Mouse (Mus musculus): ENCODE data around the gene Arpc2. TPM values are rescaled to one million over a fixed set of nuclear protein-coding genes. Genes with fewer than 3 reads are reported as not detected.

Arpc2 gene
- polyA plus RNA-seq, 1 experiment: 235 TPM

- no peak for DNase-seq (ENCODE audit: extremely low spot score in 1 of 2, low spot score in 1 of 2)
Measured at GRCm38 (mm10) chr1:74238136-74238535, 2.3 kb downstream of the Arpc2 start.

GRCm38 (mm10) chr1:74239162-74239561 lies 3.3 kb downstream of the Arpc2 start:
- DNase-seq (ENCODE audit: extremely low spot score in 1 of 2, low spot score in 1 of 2): no peak

GRCm38 (mm10) chr1:74239618-74240017 lies 3.7 kb downstream of the Arpc2 start:
- peak in 1 of 2 experiments; percentile 62 for DNase-seq (ENCODE audit: extremely low spot score in 1 of 2, low spot score in 1 of 2)

GRCm38 (mm10) chr1:74240311-74240710 lies 4.4 kb downstream of the Arpc2 start:
- DNase-seq (ENCODE audit: extremely low spot score in 1 of 2, low spot score in 1 of 2): peak; percentile 79 to 90

- no peak for DNase-seq (ENCODE audit: extremely low spot score in 1 of 2, low spot score in 1 of 2)
Measured at GRCm38 (mm10) chr1:74240832-74241231, 4.9 kb downstream of the Arpc2 start.

- no peak for DNase-seq (ENCODE audit: extremely low spot score in 1 of 2, low spot score in 1 of 2)
Measured at GRCm38 (mm10) chr1:74245525-74245924, 9.6 kb downstream of the Arpc2 start.

GRCm38 (mm10) chr1:74248799-74249198 lies 12.9 kb downstream of the Arpc2 start:
- peak in 1 of 2 experiments; percentile 32 for DNase-seq (ENCODE audit: extremely low spot score in 1 of 2, low spot score in 1 of 2)

- DNase-seq (ENCODE audit: extremely low spot score in 1 of 2, low spot score in 1 of 2): no peak
Measured at GRCm38 (mm10) chr1:74249331-74249980, 13.6 kb downstream of the Arpc2 start.

- DNase-seq (ENCODE audit: extremely low spot score in 1 of 2, low spot score in 1 of 2): no peak
Measured at GRCm38 (mm10) chr1:74250096-74250495, 14.2 kb downstream of the Arpc2 start.

- DNase-seq (ENCODE audit: extremely low spot score in 1 of 2, low spot score in 1 of 2): no peak
Measured at GRCm38 (mm10) chr1:74255704-74256345, 19.9 kb downstream of the Arpc2 start.

- no peak for DNase-seq (ENCODE audit: extremely low spot score in 1 of 2, low spot score in 1 of 2)
Measured at GRCm38 (mm10) chr1:74256782-74257181, 20.9 kb downstream of the Arpc2 start.

GRCm38 (mm10) chr1:74262510-74262909 lies 26.6 kb downstream of the Arpc2 start:
- no peak for DNase-seq (ENCODE audit: extremely low spot score in 1 of 2, low spot score in 1 of 2)

GRCm38 (mm10) chr1:74268750-74269149 lies 32.9 kb downstream of the Arpc2 start:
- no peak for DNase-seq (ENCODE audit: extremely low spot score in 1 of 2, low spot score in 1 of 2)

GRCm38 (mm10) chr1:74271659-74272058 lies 35.8 kb downstream of the Arpc2 start:
- no peak for DNase-seq (ENCODE audit: extremely low spot score in 1 of 2, low spot score in 1 of 2)

GRCm38 (mm10) chr1:74275015-74275414 lies 39.1 kb downstream of the Arpc2 start:
- no peak for DNase-seq (ENCODE audit: extremely low spot score in 1 of 2, low spot score in 1 of 2)

- DNase-seq (ENCODE audit: extremely low spot score in 1 of 2, low spot score in 1 of 2): no peak
Measured at GRCm38 (mm10) chr1:74277041-74277440, 41.2 kb downstream of the Arpc2 start.

GRCm38 (mm10) chr1:74277883-74278537 lies 42.1 kb downstream of the Arpc2 start:
- no peak for DNase-seq (ENCODE audit: extremely low spot score in 1 of 2, low spot score in 1 of 2)

- DNase-seq (ENCODE audit: extremely low spot score in 1 of 2, low spot score in 1 of 2): no peak
Measured at GRCm38 (mm10) chr1:74278538-74278937, 42.7 kb downstream of the Arpc2 start, which contains the start of gene Gpbar1. Gene Gpbar1 (plus strand): TSS chr1:74278550.

- DNase-seq (ENCODE audit: extremely low spot score in 1 of 2, low spot score in 1 of 2): no peak
Measured at GRCm38 (mm10) chr1:74278988-74279387, 43.1 kb downstream of the Arpc2 start.

GRCm38 (mm10) chr1:74280591-74281325 lies 44.9 kb downstream of the Arpc2 start:
- DNase-seq (ENCODE audit: extremely low spot score in 1 of 2, low spot score in 1 of 2): no peak

- no peak for DNase-seq (ENCODE audit: extremely low spot score in 1 of 2, low spot score in 1 of 2)
Measured at GRCm38 (mm10) chr1:74281372-74281771, 45.5 kb downstream of the Arpc2 start.

Measured in frontal cortex, adult 2 months (tissue).